Mouse (Mus musculus) midbrain, embryonic 16.5 days (tissue): ENCODE measurements around the gene Myb. TPM values are rescaled to one million over a fixed set of nuclear protein-coding genes. Genes with fewer than 3 reads are reported as not detected.

Source experiments
- ATAC-seq: fragments of 200-750 bp; cut with Nextera tagmentation; 2 replicates; pipeline ENCODE4 v1.8.0; 2017; ENCODE audit warnings: moderate TSS enrichment
- H3K27ac ChIP-seq: fragments of 300-500 bp; sonication (generic); 2 replicates; pipeline ENCODE4 v1.5.1; 2014; ENCODE audit warnings: mild to moderate bottlenecking, low read length, mixed read lengths
- H3K27me3 ChIP-seq: fragments of 300-500 bp; sonication (generic); 2 replicates; pipeline ENCODE4 v1.6.1; 2014; ENCODE audit warnings: low read depth, low read length, mixed read lengths; ENCODE audit not compliant: control insufficient read depth, insufficient read depth
- H3K36me3 ChIP-seq: fragments of 300-500 bp; sonication (generic); 2 replicates; pipeline ENCODE4 v1.6.1; 2014; ENCODE audit warnings: mild to moderate bottlenecking, low read length, moderate library complexity, mixed read lengths; ENCODE audit not compliant: control insufficient read depth, insufficient read depth
- H3K4me1 ChIP-seq: fragments of 300-500 bp; sonication (generic); 2 replicates; pipeline ENCODE4 v1.6.1; 2014; ENCODE audit warnings: mild to moderate bottlenecking, low read length, mixed read lengths; ENCODE audit not compliant: control insufficient read depth, insufficient read depth
- H3K4me2 ChIP-seq: fragments of 300-500 bp; sonication (generic); 2 replicates; pipeline ENCODE4 v1.6.1; 2014; ENCODE audit warnings: mild to moderate bottlenecking, low read length, mixed read lengths
- H3K4me3 ChIP-seq: fragments of 300-500 bp; sonication (generic); 2 replicates; pipeline ENCODE4 v1.5.1; 2014; ENCODE audit warnings: low read depth, mild to moderate bottlenecking, low read length, moderate library complexity, mixed read lengths
- H3K9ac ChIP-seq: fragments of 300-500 bp; sonication (generic); 2 replicates; pipeline ENCODE4 v1.6.1; 2014; ENCODE audit warnings: low read depth, low read length, mixed read lengths
- H3K9me3 ChIP-seq: fragments of 300-500 bp; sonication (generic); replicated peaks from 2 replicates; pipeline ENCODE4 v1.6.1; 2014; ENCODE audit warnings: mild to moderate bottlenecking, low read length, mixed read lengths; ENCODE audit not compliant: control insufficient read depth, poor library complexity, severe bottlenecking
- WGBS: fragments of 180-500 bp; shearing (Covaris S2); extraction: QIAGEN DNeasy Blood & Tissue Kit; methylation state at CpG from one replicate; pipeline ENCODE4 v1.1.7; 2014; 5-methylcytosine and 5-hydroxymethylcytosine counted together
- polyA plus RNA-seq: library from polyadenylated mRNA; unstranded; fragments of >200 nt; fragmentation: Nextera tagmentation; extraction: Ambion mirVana; gene quantifications from 2 replicates; pipeline ENCODE4 v1.2.1, GENCODE M21; 2015

Gene Myb
- polyA plus RNA-seq, 1 experiment from 2014 or later = 2.4 TPM

- Histone ChIP-seq H3K9ac (no peak overlapping the region), H3K27me3 (no peaks in the 10 kb centered on the region), H3K4me3 (no peak overlapping the region), H3K9me3 (no peaks in the 10 kb centered on the region), H3K27ac (no peak overlapping the region), H3K4me1 (no peaks in the 10 kb centered on the region), H3K4me2 (no peak overlapping the region), H3K36me3 (no peaks in the 10 kb centered on the region)
- WGBS = 91% methylated on average over 5 of the region's 5 CpGs
- ATAC-seq = no peak
These were observed 25.9 kb upstream of the Myb start for GRCm38 (mm10) chr10:21186733-21187132.

- Histone ChIP-seq H3K4me3 (no peak overlapping the region), H3K27me3 (no peaks in the 10 kb centered on the region), H3K9me3 (no peaks in the 10 kb centered on the region), H3K9ac (no peak overlapping the region), H3K4me1 (no peaks in the 10 kb centered on the region), H3K36me3 (no peaks in the 10 kb centered on the region), H3K4me2 (no peak overlapping the region), H3K27ac (no peak overlapping the region)
- 36% methylated on average over 5 of the region's 5 CpGs for WGBS
- no peak for ATAC-seq
These were observed 17.9 kb upstream of the Myb start for GRCm38 (mm10) chr10:21178711-21179110.

DNA sequence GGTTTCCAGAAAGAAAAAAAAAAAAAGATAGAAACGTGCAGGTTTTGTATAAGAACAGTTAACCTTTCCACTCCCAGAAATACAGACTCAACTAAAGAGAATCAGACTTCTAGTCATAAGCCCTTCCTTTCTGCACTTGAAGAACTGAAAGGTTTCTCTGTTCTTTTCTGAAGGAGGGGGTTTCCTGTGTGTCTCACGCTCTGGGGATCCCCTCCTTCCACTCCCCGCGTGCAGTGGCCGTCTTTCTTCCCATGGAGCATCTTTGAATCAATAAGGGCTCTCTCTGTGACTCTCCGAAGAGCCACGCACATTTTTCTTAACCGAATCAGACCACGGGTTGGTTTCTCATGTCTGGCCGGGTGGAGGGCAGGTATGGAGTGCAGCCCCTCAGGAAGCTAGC lies 17.5 kb upstream of the Myb start:
- ATAC-seq = no peak
- Histone ChIP-seq H3K27me3 (no peaks in the 10 kb centered on the region), H3K27ac (no peak overlapping the region), H3K4me3 (no peak overlapping the region), H3K36me3 (no peaks in the 10 kb centered on the region), H3K4me1 (no peaks in the 10 kb centered on the region), H3K4me2 (no peak overlapping the region), H3K9me3 (no peaks in the 10 kb centered on the region), H3K9ac (no peak overlapping the region)
- 88% methylated on average over 10 of the region's 10 CpGs for WGBS

GRCm38 (mm10) chr10:21172650-21173200 lies 11.9 kb upstream of the Myb start:
- Histone ChIP-seq H3K4me1 (no peaks in the 10 kb centered on the region), H3K36me3 (no peaks in the 10 kb centered on the region), H3K4me2 (no peak overlapping the region), H3K9me3 (no peaks in the 10 kb centered on the region), H3K27ac (no peak overlapping the region), H3K27me3 (no peaks in the 10 kb centered on the region), H3K9ac (no peak overlapping the region), H3K4me3 (no peak overlapping the region)
- no peak for ATAC-seq
- 87% methylated on average over 4 of the region's 4 CpGs for WGBS

- no peak overlapping the region for H3K4me3 ChIP-seq
- H3K27ac ChIP-seq = no peak overlapping the region
- ATAC-seq = no peak
- no peaks in the 10 kb centered on the region for H3K4me1 ChIP-seq
- no peaks in the 10 kb centered on the region for H3K36me3 ChIP-seq
- no peak overlapping the region for H3K4me2 ChIP-seq
- 90% methylated on average over 8 of the region's 8 CpGs for WGBS
- no peak overlapping the region for H3K9ac ChIP-seq
- H3K9me3 ChIP-seq = no peaks in the 10 kb centered on the region
- peaks cover 6% of the 10 kb centered on the region; the same call in 1 of the 2 replicates for H3K27me3 ChIP-seq
These were observed 7.7 kb upstream of the Myb start for GRCm38 (mm10) chr10:21168466-21168865.

GRCm38 (mm10) chr10:21167842-21168241 lies 7.1 kb upstream of the Myb start:
- no peaks in the 10 kb centered on the region for H3K4me1 ChIP-seq
- no peak overlapping the region for H3K9ac ChIP-seq
- no peak for ATAC-seq
- no peak overlapping the region for H3K4me2 ChIP-seq
- H3K27me3 ChIP-seq = peaks cover 6% of the 10 kb centered on the region; the same call in 1 of the 2 replicates
- 95% methylated on average over 6 of the region's 6 CpGs for WGBS
- no peak overlapping the region for H3K4me3 ChIP-seq
- H3K36me3 ChIP-seq = no peaks in the 10 kb centered on the region
- no peak overlapping the region for H3K27ac ChIP-seq
- H3K9me3 ChIP-seq = no peaks in the 10 kb centered on the region

DNA sequence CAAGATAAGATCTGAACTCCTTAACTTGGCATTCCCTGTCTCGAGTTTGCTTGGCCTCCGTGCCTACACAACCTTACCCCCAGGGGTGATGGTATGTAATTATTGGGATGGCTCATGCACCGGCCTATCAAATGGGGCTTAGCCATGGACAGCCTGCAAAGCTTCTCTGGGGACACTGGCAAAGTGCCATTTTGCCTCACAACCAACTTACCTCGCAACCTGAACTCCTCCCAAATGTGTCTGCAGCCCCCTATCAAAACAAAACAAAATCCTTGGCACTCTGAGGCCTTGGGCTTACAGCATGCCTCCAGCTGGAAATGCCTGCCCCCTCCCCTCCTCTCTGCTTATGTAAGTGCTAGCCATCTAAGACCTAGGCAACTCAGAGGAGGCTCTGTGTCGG lies 6.4 kb upstream of the Myb start:
- H3K36me3 ChIP-seq = no peaks in the 10 kb centered on the region
- H3K4me1 ChIP-seq = no peaks in the 10 kb centered on the region

GRCm38 (mm10) chr10:21165411-21165810 lies 4.6 kb upstream of the Myb start:
- peaks cover 4% of the 10 kb centered on the region; the same call in 1 of the 2 replicates for H3K4me1 ChIP-seq
- no peaks in the 10 kb centered on the region for H3K36me3 ChIP-seq
- no peaks in the 10 kb centered on the region for H3K9me3 ChIP-seq
- 81% methylated on average over 4 of the region's 4 CpGs for WGBS
- no peak overlapping the region for H3K27ac ChIP-seq
- H3K27me3 ChIP-seq = peaks cover 8% of the 10 kb centered on the region
- no peak overlapping the region for H3K4me2 ChIP-seq
- no peak overlapping the region for H3K9ac ChIP-seq
- no peak for ATAC-seq
- no peak overlapping the region for H3K4me3 ChIP-seq

More for the DNA sequence above, 6.4 kb upstream of the Myb start:
- no peak overlapping the region for H3K27ac ChIP-seq
- no peak overlapping the region for H3K4me2 ChIP-seq
- H3K9me3 ChIP-seq = no peaks in the 10 kb centered on the region
- WGBS = 92% methylated on average over 5 of the region's 5 CpGs
- no peak for ATAC-seq
- no peak overlapping the region for H3K4me3 ChIP-seq
- H3K9ac ChIP-seq = no peak overlapping the region
- H3K27me3 ChIP-seq = peaks cover 8% of the 10 kb centered on the region

DNA sequence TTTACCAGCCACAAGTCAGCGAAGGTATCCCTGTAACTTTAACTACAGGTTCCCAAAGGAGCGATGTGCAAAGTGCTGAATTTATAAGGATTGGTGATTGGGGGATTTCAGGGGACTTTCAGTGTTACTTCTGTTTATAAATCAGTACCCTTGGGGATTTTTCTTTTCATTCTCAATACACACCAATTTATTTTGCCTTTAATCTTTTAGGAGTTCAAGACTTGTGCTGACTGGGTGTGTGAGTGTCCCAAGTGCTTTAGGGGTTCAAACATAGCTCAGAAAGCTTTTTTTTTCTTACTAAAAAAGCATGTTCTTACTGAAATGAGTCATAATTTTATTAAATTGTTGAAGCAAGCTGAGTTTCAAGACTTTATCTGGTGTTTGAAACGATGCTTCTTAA lies 1.3 kb upstream of the Myb start:
- no peaks in the 10 kb centered on the region for H3K9me3 ChIP-seq
- no peak overlapping the region for H3K4me2 ChIP-seq
- 55% methylated on average over 3 of the region's 3 CpGs for WGBS

More for the DNA sequence above, 1.3 kb upstream of the Myb start:
- no peak for ATAC-seq
- Histone ChIP-seq H3K4me3 (no peak overlapping the region), H3K27ac (no peak overlapping the region), H3K27me3 (peaks cover 15% of the 10 kb centered on the region), H3K36me3 (no peaks in the 10 kb centered on the region), H3K4me1 (peaks cover 16% of the 10 kb centered on the region), H3K9ac (no peak overlapping the region)
